Comparison of ENCODE assay signal across 26 mouse cellular contexts in the genomic region with DNA sequence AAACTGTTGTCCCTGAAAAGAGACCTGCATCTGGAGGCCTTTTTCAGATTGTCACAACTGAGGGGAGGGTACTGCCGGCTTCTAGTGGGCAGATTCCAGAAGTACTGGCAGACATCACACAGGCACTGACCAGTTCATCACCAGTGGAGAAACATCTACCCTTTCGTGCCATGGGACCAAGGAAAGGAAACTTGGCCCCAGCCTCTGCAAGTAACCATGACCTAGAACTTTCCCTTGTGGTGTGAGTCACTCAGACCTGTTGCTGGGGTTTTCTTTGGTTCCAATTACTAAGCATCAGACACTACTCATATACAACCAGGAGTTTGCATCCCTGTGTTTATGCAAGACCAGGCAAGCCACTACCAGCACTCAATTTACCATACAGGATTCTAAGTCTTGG.
A peak's percentile ranks its signal among the peaks of the same experiment; 100 is the strongest.
DNase-seq lines count a peak whose midpoint lies in the region; ATAC-seq and TF ChIP-seq lines count a peak whose summit lies in the region.
"Had no signal": no experiment of that assay in that cellular context is flagged by ENCODE, and none has a peak within 500 bp of the region (broad histone marks: within the 10 kb centered on the region; RNA-seq: fewer than 3 reads in every experiment).

No protein-coding gene starts in this region.

- peak overlapping the region; percentile 54 for H3K27ac ChIP-seq in hindbrain, postnatal 0 days
- H3K27ac ChIP-seq in hindbrain, embryonic 10.5 days = no peak overlapping the region
- no peak overlapping the region for H3K27ac ChIP-seq in CH12.LX (ENCODE audit: insufficient read depth, low read depth)
- no peak overlapping the region for H3K27ac ChIP-seq in liver, postnatal 0 days (ENCODE audit: low read depth)
- H3K27ac ChIP-seq: embryonic facial prominence, embryonic 10.5 days; embryonic facial prominence, embryonic 15.5 days; hindbrain, embryonic 13.5 days; kidney, postnatal 0 days; liver, embryonic 14.5 days; midbrain, embryonic 12.5 days; neural tube, embryonic 13.5 days had no signal

- no peaks in the 10 kb centered on the region for H3K9me3 ChIP-seq in hindbrain, postnatal 0 days (ENCODE audit: low read length)
- H3K9me3 ChIP-seq in hindbrain, embryonic 10.5 days = no peaks in the 10 kb centered on the region
- no peaks in the 10 kb centered on the region for H3K9me3 ChIP-seq in CH12.LX (replicated peaks; ENCODE audit: low read length)
- H3K9me3 ChIP-seq in liver, postnatal 0 days (ENCODE audit: low read length) = no peaks in the 10 kb centered on the region
- H3K9me3 ChIP-seq: embryonic facial prominence, embryonic 10.5 days; embryonic facial prominence, embryonic 15.5 days; hindbrain, embryonic 13.5 days; midbrain, embryonic 12.5 days; neural tube, embryonic 13.5 days had no signal

- TF ChIP-seq POLR2A in CH12.LX (IDR thresholded peaks at IDR 0.05; ENCODE audit: low read depth, low read length) = no peak

- no peaks in the 10 kb centered on the region for H3K36me3 ChIP-seq in hindbrain, postnatal 0 days (ENCODE audit: insufficient read depth, low read length)
- H3K36me3 ChIP-seq in hindbrain, embryonic 10.5 days = no peaks in the 10 kb centered on the region
- no peaks in the 10 kb centered on the region for H3K36me3 ChIP-seq in CH12.LX (replicated peaks in 1 of 2; ENCODE audit: control insufficient read depth in 1 of 2, insufficient read depth in 1 of 2, low read length in 1 of 2)
- H3K36me3 ChIP-seq in liver, postnatal 0 days (replicated peaks; ENCODE audit: insufficient read depth, low read length) = no peaks in the 10 kb centered on the region
- H3K36me3 ChIP-seq: embryonic facial prominence, embryonic 10.5 days; embryonic facial prominence, embryonic 15.5 days; G1E; hindbrain, embryonic 13.5 days; midbrain, embryonic 12.5 days; neural tube, embryonic 13.5 days had no signal

- WGBS in hindbrain, postnatal 0 days = 91% methylated on average over 2 of the region's 2 CpGs
- WGBS in hindbrain, embryonic 10.5 days = 90% methylated on average over 2 of the region's 2 CpGs
- WGBS in liver, postnatal 0 days (ENCODE audit: insufficient replicate concordance) = 84% methylated on average over 2 of the region's 2 CpGs

- in situ Hi-C loops in CH12.LX (cut with MboI; ENCODE audit: low pct_ligation_motif_present, low pct_unique_long_range_greater_than_20kb, low sequenced_read_pairs) = loop anchor here (5.0 kb wide), 1 partner anchor 41 kb away; no protein-coding TSS in a partner anchor

- H3K27me3 ChIP-seq in hindbrain, postnatal 0 days (ENCODE audit: insufficient read depth, low read length) = no peaks in the 10 kb centered on the region
- H3K27me3 ChIP-seq in hindbrain, embryonic 10.5 days (ENCODE audit: insufficient read depth, poor library complexity, severe bottlenecking) = no peaks in the 10 kb centered on the region
- no peaks in the 10 kb centered on the region for H3K27me3 ChIP-seq in CH12.LX (replicated peaks)
- H3K27me3 ChIP-seq in liver, postnatal 0 days (ENCODE audit: insufficient read depth, low read length) = no peaks in the 10 kb centered on the region
- H3K27me3 ChIP-seq: embryonic facial prominence, embryonic 15.5 days; hindbrain, embryonic 13.5 days; Patski had no signal

- TF ChIP-seq EP300 in CH12.LX (IDR thresholded peaks at IDR 0.05; ENCODE audit: low read length) = peak; percentile 36
- TF ChIP-seq EP300 in liver, postnatal 0 days (IDR thresholded peaks at IDR 0.05; ENCODE audit: low read depth) = no peak

- no peak overlapping the region for H3K9ac ChIP-seq in hindbrain, postnatal 0 days (replicated peaks; ENCODE audit: low read length)
- no peak overlapping the region for H3K9ac ChIP-seq in CH12.LX (ENCODE audit: insufficient read depth, low read depth)
- no peak overlapping the region for H3K9ac ChIP-seq in liver, postnatal 0 days (replicated peaks)
- H3K9ac ChIP-seq: embryonic facial prominence, embryonic 15.5 days; hindbrain, embryonic 13.5 days; liver, embryonic 14.5 days; lung, embryonic 14.5 days; midbrain, embryonic 12.5 days; neural tube, embryonic 13.5 days had no signal

- no peak for TF ChIP-seq CTCF in hindbrain, postnatal 0 days (IDR thresholded peaks at IDR 0.05; ENCODE audit: low read depth)
- no peak for TF ChIP-seq CTCF in CH12.LX (conservative IDR thresholded peaks at IDR 0.05 in 1 of 2, IDR thresholded peaks at IDR 0.05 in 1 of 2; ENCODE audit: low read depth in 2 of 2, low read length in 2 of 2)
- no peak for TF ChIP-seq CTCF in liver, postnatal 0 days (IDR thresholded peaks at IDR 0.05; ENCODE audit: low read depth)

- TF ChIP-seq RAD21 in CH12.LX (IDR thresholded peaks at IDR 0.05; ENCODE audit: low read depth, low read length) = no peak

- dilution Hi-C loops in CH12.LX (cut with MboI; ENCODE audit: extremely low pct_ligation_motif_present, extremely low pct_unique_long_range_greater_than_20kb, low sequenced_read_pairs) = no loop called here

- no peak for DNase-seq in hindbrain, postnatal 0 days (ENCODE audit: low spot score)
- DNase-seq in hindbrain, embryonic 10.5 days (ENCODE audit: low spot score) = no peak
- peak; percentile 4 for DNase-seq in 416B (ENCODE audit: low read depth)
- peak; percentile 35 for DNase-seq in CH12.LX (ENCODE audit: extremely low read depth)
- DNase-seq in adrenal gland, postnatal 25 days = peak; percentile 12
- no peak for DNase-seq in liver, postnatal 0 days
- no peak for DNase-seq in adipocyte (ENCODE audit: low spot score)
- DNase-seq: cerebellum, adult 2 months; cerebellum, postnatal 25 days; gastrocnemius, postnatal 14 days; heart, postnatal 36 days; layer of hippocampus, adult 9-11 months; liver; lung, embryonic 14.5 days; lung, postnatal 36 days; thymus, postnatal 4 days had no signal

- H3K4me1 ChIP-seq in hindbrain, postnatal 0 days (ENCODE audit: insufficient read depth, low read length) = no peaks in the 10 kb centered on the region; the same call in 1 of the 2 replicates
- H3K4me1 ChIP-seq in hindbrain, embryonic 10.5 days (replicated peaks) = no peaks in the 10 kb centered on the region
- peaks cover 19 to 53% of the 10 kb centered on the region in 2 experiments for H3K4me1 ChIP-seq in CH12.LX (ENCODE audit: control insufficient read depth in 1 of 2, insufficient read depth in 2 of 2)
- H3K4me1 ChIP-seq in liver, postnatal 0 days (ENCODE audit: insufficient read depth) = no peaks in the 10 kb centered on the region
- H3K4me1 ChIP-seq: embryonic facial prominence, embryonic 10.5 days; embryonic facial prominence, embryonic 15.5 days; hindbrain, embryonic 13.5 days; neural tube, embryonic 13.5 days had no signal

- no peak for ATAC-seq in hindbrain, postnatal 0 days
- no peak for ATAC-seq in liver, postnatal 0 days
- ATAC-seq: Patski had no signal

- H3K4me2 ChIP-seq in hindbrain, postnatal 0 days (ENCODE audit: low read depth, low read length) = no peak overlapping the region
- no peak overlapping the region for H3K4me2 ChIP-seq in CH12.LX (ENCODE audit: insufficient read depth, low read depth, poor library complexity, severe bottlenecking)
- H3K4me2 ChIP-seq in liver, postnatal 0 days (ENCODE audit: low read depth, low read length) = no peak overlapping the region
- H3K4me2 ChIP-seq: embryonic facial prominence, embryonic 15.5 days; heart, embryonic 11.5 days; hindbrain, embryonic 13.5 days; lung, embryonic 14.5 days; midbrain, embryonic 12.5 days; neural tube, embryonic 13.5 days had no signal

- H3K4me3 ChIP-seq in hindbrain, postnatal 0 days (ENCODE audit: low read length) = no peak overlapping the region
- no peak overlapping the region for H3K4me3 ChIP-seq in hindbrain, embryonic 10.5 days
- no peak overlapping the region for H3K4me3 ChIP-seq in CH12.LX (replicated peaks in 1 of 3; ENCODE audit: low read depth in 2 of 3, low read length in 2 of 3, poor library complexity in 1 of 3)
- no peak overlapping the region for H3K4me3 ChIP-seq in liver, postnatal 0 days (ENCODE audit: low read depth, low read length)
- H3K4me3 ChIP-seq: embryonic facial prominence, embryonic 10.5 days; embryonic facial prominence, embryonic 15.5 days; hindbrain, embryonic 13.5 days; midbrain, embryonic 12.5 days; neural tube, embryonic 13.5 days had no signal

- no peaks in the 10 kb centered on the region for H3K79me2 ChIP-seq in CH12.LX (replicated peaks; ENCODE audit: control insufficient read depth, extremely low read depth, insufficient read depth, poor library complexity, severe bottlenecking)

TF ChIP-seq in CH12.LX, 34 proteins besides CTCF, POLR2A, EP300 and RAD21:
- TF ChIP-seq JUND (conservative IDR thresholded peaks at IDR 0.05; ENCODE audit: low read depth, low read length) (no peak), USF2 (conservative IDR thresholded peaks at IDR 0.05; ENCODE audit: low read depth, low read length) (no peak), ZC3H11A (IDR thresholded peaks at IDR 0.05; ENCODE audit: low read depth, low read length) (no peak), MEF2A (IDR thresholded peaks at IDR 0.05; ENCODE audit: borderline replicate concordance, low read depth, low read length) (no peak), ELF1 (IDR thresholded peaks at IDR 0.05; ENCODE audit: low read depth, low read length) (no peak), POLR2AphosphoS2 (IDR thresholded peaks at IDR 0.05; ENCODE audit: low read depth, low read length) (no peak), CHD2 (IDR thresholded peaks at IDR 0.05; ENCODE audit: low read length) (no peak), BHLHE40 (IDR thresholded peaks at IDR 0.05; ENCODE audit: low read depth, low read length) (no peak), NELFE (IDR thresholded peaks at IDR 0.05; ENCODE audit: low read depth, low read length) (no peak)

Comparison
In these comparisons a context has a peak if more than half of its experiments do, and no peak if none do; other contexts are left out.
1. DNase-seq: peak in 416B (single experiment), CH12.LX (single experiment) and adrenal gland, postnatal 25 days (single experiment); none in hindbrain, postnatal 0 days (single experiment), hindbrain, embryonic 10.5 days (single experiment), liver, postnatal 0 days (single experiment) and adipocyte (single experiment).